Mouse (Mus musculus) cerebellum, adult (tissue): ENCODE results near the gene Cntn5.

Experiments used
- ATAC-seq: cut with Nextera tagmentation; 2 replicates; pipeline ENCODE4 v1.9.2; 2017; ENCODE audit warnings: mild to moderate bottlenecking, moderate library complexity, mixed read lengths; ENCODE audit not compliant: insufficient number of reproducible peaks, low FRiP score, low TSS enrichment

The Cntn5 gene

GRCm38 (mm10) chr9:9983220-9983619 is 921.4 kb downstream of the Cntn5 start:
- ATAC-seq = no peak

GRCm38 (mm10) chr9:9965370-9965769 is 939.2 kb downstream of the Cntn5 start:
- no peak for ATAC-seq

GRCm38 (mm10) chr9:9960610-9961172 is 943.9 kb downstream of the Cntn5 start:
- ATAC-seq = no peak

- ATAC-seq = no peak
Observed at GRCm38 (mm10) chr9:9949346-9949745, 955.2 kb downstream of the Cntn5 start.

- no peak for ATAC-seq
Observed at GRCm38 (mm10) chr9:9944872-9945271, 959.7 kb downstream of the Cntn5 start.

- ATAC-seq = no peak
Observed at GRCm38 (mm10) chr9:9937444-9938436, 966.8 kb downstream of the Cntn5 start.

- no peak for ATAC-seq
Observed at GRCm38 (mm10) chr9:9920580-9920979, 984.0 kb downstream of the Cntn5 start.

GRCm38 (mm10) chr9:9899070-9899469 is 1005.5 kb downstream of the Cntn5 start:
- ATAC-seq = peak; percentile 83

- no peak for ATAC-seq
Observed at GRCm38 (mm10) chr9:9886210-9886609, 1018.4 kb downstream of the Cntn5 start.

- no peak for ATAC-seq
Observed at GRCm38 (mm10) chr9:9882779-9883383, 1021.7 kb downstream of the Cntn5 start.

GRCm38 (mm10) chr9:9872112-9873035 is 1032.2 kb downstream of the Cntn5 start:
- ATAC-seq = no peak

- no peak for ATAC-seq
Observed at GRCm38 (mm10) chr9:9860631-9861030, 1043.9 kb downstream of the Cntn5 start.

- no peak for ATAC-seq
Observed at GRCm38 (mm10) chr9:9859323-9859722, 1045.3 kb downstream of the Cntn5 start.

- ATAC-seq = no peak
Observed at GRCm38 (mm10) chr9:9854791-9855190, 1049.8 kb downstream of the Cntn5 start.

GRCm38 (mm10) chr9:9830231-9830630 is 1074.3 kb downstream of the Cntn5 start:
- ATAC-seq = no peak

- no peak for ATAC-seq
Observed at GRCm38 (mm10) chr9:9819963-9820362, 1084.6 kb downstream of the Cntn5 start.

GRCm38 (mm10) chr9:9817477-9817876 is 1087.1 kb downstream of the Cntn5 start:
- ATAC-seq = no peak

GRCm38 (mm10) chr9:9799546-9799945 is 1105.0 kb downstream of the Cntn5 start:
- ATAC-seq = no peak

- ATAC-seq = no peak
Observed at GRCm38 (mm10) chr9:9783680-9784079, 1120.9 kb downstream of the Cntn5 start.
